Mouse (Mus musculus) CH12.LX (cell line): ENCODE data around the gene Prps1l1.

Experiments
- CTCF ChIP-seq, 2 experiments: IDR thresholded peaks in 1 of 2; conservative IDR thresholded peaks in 1 of 2; 2 replicates each; pipeline ENCODE4 v1.5.1; 2011 to 2012; ENCODE audit warnings: low read depth in 2 of 2, low read length in 2 of 2, improper control_type of control experiment in 1 of 2, inconsistent platforms in 1 of 2, mild to moderate bottlenecking in 1 of 2, moderate library complexity in 1 of 2
- GABPA ChIP-seq: IDR thresholded peaks from 2 replicates; pipeline ENCODE4 v1.6.1; 2012; ENCODE audit warnings: low read depth, low read length, improper control_type of control experiment, inconsistent platforms; ENCODE audit not compliant: insufficient replicate concordance
- MAX ChIP-seq: IDR thresholded peaks from 2 replicates; pipeline ENCODE4 v1.6.1; 2011; ENCODE audit warnings: low read length, improper control_type of control experiment
- MEF2A ChIP-seq: IDR thresholded peaks from 2 replicates; pipeline ENCODE4 v1.6.1; 2014; ENCODE audit warnings: low read depth, mild to moderate bottlenecking, inconsistent platforms, low read length, improper control_type of control experiment, borderline replicate concordance
- NRF1 ChIP-seq: IDR thresholded peaks from 2 replicates; pipeline ENCODE4 v1.6.1; 2014; ENCODE audit warnings: low read depth, mild to moderate bottlenecking, inconsistent platforms, low read length, improper control_type of control experiment, moderate library complexity
- POLR2A ChIP-seq: IDR thresholded peaks from 2 replicates; pipeline ENCODE4 v1.6.1; 2011; ENCODE audit warnings: low read depth, mild to moderate bottlenecking, improper control_type of control experiment, low read length
- RCOR1 ChIP-seq: conservative IDR thresholded peaks from 2 replicates; pipeline ENCODE4 v1.6.1; 2012; ENCODE audit warnings: low read depth, mild to moderate bottlenecking, inconsistent platforms, low read length, improper control_type of control experiment
- ZNF384 ChIP-seq: IDR thresholded peaks from 2 replicates; pipeline ENCODE4 v1.6.1; 2012; ENCODE audit warnings: low read depth, low read length, improper control_type of control experiment, inconsistent platforms

DNA sequence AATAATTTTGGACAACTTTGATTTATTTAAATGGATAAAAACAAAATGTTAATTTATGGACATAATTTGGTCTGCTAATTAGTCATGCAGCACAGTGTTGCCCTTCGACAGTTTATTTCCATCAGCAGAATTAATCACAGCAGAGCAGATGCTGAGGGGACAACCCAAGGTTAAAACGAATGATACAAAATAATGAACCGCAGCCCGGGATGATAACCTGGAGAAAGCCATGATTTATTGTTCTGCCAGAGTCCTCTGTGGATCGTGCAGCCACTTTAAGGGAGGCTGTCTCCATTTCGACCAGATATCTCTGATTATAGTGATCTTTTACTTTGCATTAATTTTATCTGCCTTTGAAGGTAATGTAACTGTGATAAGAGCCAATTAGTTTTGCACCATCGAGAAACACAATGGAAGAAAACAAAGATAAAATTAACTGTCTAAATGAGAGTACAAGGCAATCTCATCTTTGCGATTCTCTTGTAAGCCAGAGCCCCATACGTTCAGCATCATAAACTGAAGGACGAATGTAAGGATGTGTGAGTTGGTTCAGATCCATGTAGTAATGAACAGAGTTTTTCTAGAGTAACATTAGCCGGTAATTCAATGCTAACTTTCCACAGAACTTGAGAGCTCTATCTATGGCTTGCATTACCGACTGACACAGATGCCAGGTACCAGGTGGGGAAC is 14.4 kb downstream of the Prps1l1 start:
- TF ChIP-seq CTCF (conservative IDR thresholded peaks at IDR 0.05 in 1 of 2, IDR thresholded peaks at IDR 0.05 in 1 of 2; ENCODE audit: low read depth in 2 of 2, low read length in 2 of 2) (no peak), MEF2A (no peak), MAX (no peak), GABPA (no peak), POLR2A (no peak), ZNF384 (no peak), NRF1 (no peak), RCOR1 (no peak)
